Mouse (Mus musculus): ENCODE data around the gene Lcat.

Lcat gene

DNA sequence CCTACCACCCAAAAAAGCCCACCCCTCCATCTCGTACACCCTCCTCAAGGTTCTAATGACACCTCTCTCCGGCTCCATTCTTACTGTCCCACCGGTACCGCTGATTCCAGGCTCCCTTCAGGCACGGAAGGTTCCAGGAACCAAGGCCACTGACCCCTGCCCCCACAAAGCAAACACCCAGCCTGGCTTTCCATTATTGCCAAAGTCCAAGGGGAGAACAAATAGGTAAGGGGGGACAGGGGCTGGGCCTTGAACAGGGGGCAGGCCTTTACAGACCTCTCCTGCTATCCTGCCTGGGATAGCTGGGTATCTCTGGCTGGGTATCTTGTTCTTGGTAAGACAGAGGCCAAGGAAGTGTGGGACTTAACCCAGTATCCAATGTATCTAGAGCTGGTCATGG is 640 bp downstream of the Lcat start:
- DNase-seq (ENCODE audit: low spot score): no peak

DNA sequence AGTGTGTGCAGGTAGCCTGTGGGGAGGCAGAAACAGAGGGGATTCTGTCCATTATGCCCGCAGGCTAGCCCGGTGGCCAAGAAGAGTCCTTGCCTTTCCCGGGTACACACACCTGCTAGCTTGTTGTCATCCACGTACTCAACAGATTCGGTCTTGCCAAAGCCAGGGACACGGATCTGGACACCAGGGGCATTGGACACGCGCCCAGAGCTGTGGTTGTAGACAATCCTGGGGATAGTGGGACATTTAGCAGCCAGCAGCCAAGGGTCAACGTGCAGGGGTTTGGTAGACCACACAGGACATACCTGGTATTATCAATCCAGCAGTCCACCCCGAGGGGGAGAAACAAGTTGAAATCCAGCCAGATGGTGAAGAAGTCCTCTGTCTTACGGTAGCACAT is 1.2 kb downstream of the Lcat start:
- no peak for DNase-seq (ENCODE audit: low spot score)

DNA sequence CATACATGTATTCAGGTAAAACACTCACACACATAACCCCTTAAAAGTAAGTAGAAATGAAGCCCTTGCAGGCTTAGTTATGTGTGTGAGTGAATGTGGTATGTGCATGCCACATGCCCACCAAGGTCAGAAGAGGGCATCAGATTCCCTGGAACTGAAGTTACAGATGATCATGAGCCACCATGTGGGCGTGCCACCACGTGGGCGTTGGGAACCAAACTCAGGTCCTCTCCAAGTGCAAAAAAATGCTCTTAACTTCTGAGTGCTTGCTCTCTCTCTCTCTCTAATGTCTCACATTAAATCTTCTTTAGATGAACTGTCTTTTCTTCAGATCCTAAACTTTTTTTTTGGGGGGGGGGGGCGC is 4.9 kb downstream of the Lcat start, which contains the start of gene Psmb10:
Gene Psmb10 (minus strand): TSS at position 139 of the 364 bp plus-strand sequence.
- peak; percentile 68 for DNase-seq (ENCODE audit: low spot score)

DNA sequence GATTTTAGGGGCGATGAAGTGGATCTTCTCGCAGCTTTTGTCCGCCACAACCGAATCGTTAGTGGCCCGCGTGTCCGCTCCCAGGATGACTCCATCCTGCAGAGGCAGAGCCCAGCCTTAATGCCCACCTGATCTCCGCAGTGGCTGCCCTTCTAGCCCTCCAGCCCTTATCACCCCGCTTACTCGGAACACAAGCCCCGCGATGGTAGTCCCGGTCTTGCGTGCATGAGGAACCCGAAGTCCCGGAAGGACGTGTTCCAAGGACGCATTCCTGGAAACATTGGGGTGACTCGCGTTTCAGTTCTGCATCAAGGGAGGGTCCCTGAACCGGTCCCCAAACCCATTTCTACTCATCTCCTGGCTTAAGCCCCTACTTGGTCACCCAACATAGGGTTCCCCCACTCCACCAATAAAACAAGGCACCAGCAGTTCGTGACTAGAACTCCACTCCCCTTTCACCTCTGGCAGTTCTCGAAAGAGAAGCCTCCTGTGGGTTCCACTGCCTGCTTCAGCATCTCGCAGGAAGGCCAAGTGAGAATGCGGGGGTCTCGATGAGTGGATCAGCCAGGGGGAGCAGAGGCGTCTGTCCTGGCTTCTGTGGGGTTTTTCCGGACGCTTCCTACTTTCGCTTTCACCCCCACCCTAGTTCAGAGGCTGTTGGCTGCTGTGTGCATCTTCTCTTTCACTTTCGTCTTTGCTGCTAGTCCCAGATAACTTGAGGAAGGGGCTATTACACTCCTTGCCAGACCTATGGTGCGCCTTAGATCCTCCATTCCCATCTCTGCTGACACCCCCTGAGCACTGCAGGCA is 5.5 kb downstream of the Lcat start:
- DNase-seq (ENCODE audit: low spot score): peak; percentile 43

DNA sequence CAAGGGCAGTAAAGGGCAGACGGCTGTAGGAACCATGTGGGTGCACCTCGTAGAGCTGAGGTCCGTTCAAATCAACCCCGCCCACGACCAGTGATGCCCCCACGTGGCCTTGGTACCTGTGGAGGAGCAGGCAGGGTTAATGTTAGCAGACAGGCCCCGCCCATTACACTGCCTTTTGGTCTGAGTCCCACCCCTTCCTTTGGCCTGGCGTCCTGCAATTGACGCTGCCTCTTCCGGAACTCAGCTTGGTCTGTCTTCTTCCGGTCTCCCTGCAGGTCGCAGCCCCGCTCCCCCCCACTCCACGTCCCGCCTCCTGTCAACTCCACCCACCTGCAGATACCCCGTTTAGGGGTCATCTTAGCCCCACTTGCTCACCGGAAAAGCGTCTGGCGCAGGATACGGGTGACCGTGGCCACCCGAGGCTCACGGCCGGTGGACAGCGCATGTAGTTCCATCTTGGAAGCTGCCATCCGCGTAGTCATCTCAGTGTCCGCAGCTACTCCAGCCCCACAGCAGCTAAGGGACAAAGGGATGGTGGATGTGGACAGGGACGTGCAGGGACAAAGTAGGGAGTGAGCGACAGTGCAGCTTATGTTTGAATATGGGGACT is 6.2 kb downstream of the Lcat start:
- peak; percentile 81 for DNase-seq (ENCODE audit: low spot score)

DNA sequence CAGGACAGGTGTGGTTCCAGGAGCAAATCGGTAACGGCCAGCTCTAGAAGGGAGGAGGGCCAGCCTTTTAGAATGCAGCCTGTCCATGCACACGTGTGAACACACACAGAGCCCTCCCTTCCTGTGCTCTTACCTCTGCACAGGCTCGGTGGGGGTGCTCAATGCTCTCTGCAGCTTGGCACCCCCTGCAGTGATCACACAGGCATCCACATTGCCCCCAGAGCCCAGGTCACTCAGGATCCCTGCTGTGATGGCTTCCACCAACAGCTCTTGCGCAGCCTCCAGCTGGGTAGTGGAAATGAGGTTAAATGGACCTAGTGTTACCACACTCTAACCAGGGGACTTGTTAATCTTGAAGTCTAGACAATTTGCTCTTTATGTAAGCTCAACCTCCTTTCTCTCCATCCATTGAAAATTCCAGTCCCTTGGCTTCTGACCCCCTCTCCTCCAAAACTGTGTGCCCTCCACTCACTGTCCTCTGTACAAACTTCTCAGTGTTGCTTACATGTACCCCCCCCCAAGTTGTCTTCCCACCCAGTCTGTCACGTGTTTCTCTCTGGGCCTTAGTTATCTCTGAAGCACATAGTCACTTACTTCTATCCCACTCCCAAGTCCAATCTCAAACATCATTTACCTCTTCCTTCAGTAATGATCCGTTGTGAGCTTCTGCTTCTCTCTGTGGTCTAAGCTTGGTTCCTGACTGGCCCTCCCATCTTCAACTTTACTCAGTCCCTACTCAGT is 7.1 kb downstream of the Lcat start:
- DNase-seq (ENCODE audit: low spot score): no peak

DNA sequence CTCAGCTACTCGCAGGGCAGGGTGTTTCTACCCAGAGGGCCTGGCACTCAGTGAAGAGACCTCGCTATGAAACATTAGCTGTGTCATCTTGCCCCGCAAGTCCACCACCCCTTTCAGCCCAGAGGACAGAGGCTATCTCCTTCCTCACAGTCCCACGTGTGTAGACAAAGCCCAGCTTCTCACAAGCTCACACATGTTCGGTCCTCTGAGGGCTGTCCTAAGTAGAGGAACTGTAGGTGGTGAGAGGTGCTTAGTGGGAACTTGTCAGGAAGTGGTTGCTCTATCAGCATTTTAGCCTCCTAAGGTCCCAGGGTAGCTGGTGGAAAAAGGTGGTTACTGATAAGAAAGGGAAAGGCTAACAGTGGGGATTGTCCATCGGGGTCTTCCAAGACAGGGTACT is 8.1 kb downstream of the Lcat start:
- DNase-seq (ENCODE audit: low spot score): peak; percentile 23

GRCm38 (mm10) chr8:105933762-105934161 is 9.4 kb downstream of the Lcat start, which contains the start of gene Ctrl:
Gene Ctrl (minus strand): TSS chr8:105933862.
- DNase-seq (ENCODE audit: low spot score): no peak

GRCm38 (mm10) chr8:105932525-105932924 is 10.7 kb downstream of the Lcat start:
- no peak for DNase-seq (ENCODE audit: low spot score)

DNA sequence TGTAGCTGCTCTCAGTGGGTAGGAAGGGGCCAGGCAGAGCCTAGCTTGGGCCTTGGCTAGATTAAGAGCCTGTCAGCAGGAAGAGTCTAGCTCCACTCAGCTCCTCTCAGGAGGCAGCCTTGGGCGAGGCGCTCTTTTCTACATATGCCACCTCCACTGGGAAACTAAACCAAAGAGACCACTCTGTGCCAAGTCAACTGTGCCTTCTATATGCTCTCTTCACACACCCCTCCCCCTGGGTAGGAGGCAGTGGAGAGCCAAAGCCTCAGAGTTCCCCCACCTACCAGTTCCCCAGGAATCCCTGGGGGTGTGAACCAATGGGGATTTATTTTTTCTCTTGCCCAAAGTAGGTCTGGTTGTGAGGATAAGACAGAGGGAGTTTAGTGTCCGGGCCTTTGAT is 11.9 kb downstream of the Lcat start:
- no peak for DNase-seq (ENCODE audit: low spot score)

DNA sequence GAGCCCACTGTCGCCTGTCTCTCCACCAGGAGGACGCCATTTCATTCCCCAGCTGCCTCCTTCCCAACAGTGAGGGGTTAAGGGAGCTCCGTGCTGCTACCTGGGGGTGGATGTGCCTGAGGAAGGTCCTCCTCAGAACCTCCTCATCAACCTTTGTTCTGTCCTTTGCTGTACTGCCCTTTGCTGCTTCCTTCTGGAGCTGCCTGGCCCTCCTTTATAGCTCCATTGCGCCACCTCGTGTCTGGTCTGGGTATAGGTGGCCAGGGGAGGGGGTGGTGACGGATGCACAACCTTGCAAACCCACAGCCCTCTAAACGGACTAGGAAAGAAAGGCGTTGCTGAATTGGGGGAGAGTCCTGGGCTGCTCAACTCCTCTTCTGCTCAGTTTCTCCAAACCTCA is 12.6 kb downstream of the Lcat start:
- peak; percentile 69 for DNase-seq (ENCODE audit: low spot score)

GRCm38 (mm10) chr8:105925123-105925522 is 18.1 kb downstream of the Lcat start:
- DNase-seq (ENCODE audit: low spot score): no peak

DNA sequence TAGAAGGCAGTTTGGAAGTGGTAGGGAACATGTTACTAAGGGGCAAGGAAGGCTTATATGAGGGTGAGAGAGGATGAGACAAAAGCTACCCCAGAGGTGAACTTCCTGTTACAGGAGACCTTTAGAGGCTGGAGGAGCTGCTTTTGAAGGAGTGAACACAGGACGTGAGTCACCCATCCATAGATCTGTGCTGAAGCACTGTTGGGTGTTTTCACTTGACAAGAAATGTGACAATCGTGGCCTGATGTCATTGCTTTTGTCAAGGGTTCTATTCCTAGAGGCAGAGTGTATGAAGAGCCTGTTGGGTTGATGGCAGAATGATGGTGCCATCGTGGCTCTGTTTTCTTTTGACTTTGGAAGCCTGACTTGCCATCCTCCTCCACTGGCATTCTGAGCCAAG is 23.8 kb downstream of the Lcat start:
- DNase-seq (ENCODE audit: low spot score): no peak

DNA sequence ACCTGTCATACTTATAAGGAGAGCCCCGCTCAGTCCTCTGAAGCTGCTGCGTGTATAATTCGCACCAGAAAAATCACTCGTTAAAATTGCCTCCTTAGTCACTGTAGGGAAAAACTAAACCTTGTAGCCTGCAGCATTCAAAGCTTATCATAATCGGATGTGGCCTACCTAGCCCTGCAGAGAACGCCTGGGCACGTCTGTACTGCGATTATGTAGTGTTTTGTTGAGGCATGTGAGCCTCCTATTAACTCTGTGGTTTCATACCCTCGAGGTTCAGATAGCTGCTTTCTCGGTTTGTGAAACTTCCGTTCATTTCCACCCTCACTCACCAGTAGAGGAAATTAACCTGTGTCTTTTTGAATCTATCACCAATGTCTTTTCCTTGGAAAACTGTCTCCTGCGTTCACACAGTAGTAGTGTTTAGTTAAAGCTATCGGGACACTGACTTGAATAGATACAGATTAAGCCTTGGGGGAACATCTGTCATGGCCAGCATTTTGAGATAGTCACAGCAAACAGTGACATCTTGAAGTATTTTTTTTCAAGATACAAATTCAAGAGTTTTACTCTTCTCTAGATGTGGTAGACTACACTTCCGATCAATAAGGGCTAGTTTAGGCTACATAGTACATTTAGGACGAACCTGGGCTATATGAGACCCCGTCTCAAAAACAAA is 42.1 kb downstream of the Lcat start:
- DNase-seq (ENCODE audit: low spot score): peak; percentile 59

DNA sequence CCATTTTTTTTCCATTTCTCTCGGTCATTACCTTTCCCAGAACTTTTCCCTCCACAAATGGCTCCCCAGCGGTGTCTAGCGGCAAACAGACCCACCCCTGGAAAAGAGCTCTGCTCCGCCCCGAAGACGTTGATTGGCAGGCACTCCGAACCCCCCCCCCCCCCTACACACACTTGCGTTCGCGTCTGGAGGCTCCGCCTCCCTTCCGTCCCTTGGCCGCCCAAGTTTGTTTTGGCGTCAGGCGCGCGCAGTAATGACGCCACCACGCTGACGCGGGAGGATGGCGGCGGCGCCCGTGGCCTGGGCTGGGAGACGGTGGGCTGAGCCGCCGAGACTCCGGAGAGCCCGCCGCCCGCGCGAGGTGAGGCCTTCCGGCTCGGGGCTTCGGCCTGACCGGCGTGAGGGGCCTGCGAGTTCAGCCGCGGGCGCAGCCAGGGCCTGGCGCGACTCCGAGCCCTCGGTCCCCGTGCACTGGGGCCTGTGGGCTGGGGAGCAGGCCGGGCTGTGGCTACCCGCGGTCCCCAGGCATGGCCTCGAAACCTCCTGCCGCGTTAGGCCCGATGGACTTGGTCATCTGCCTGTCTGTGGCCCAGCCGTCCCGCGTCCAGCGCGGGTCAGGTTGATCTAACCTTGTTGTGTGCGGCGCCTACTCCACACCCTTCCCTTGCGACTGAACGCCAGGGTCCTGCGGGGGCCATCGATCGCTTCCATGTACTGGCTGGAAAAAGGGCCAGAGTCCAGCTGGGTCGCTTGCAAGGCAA is 42.8 kb downstream of the Lcat start, which contains the start of gene Pskh1:
Gene Pskh1 (plus strand): TSS at position 262 of the 761 bp plus-strand sequence.
- DNase-seq (ENCODE audit: low spot score): peak; percentile 88

- DNase-seq (ENCODE audit: low spot score): no peak
Observed at GRCm38 (mm10) chr8:105897801-105898480, 45.2 kb downstream of the Lcat start.

GRCm38 (mm10) chr8:105893339-105893738 is 49.8 kb downstream of the Lcat start, which contains the start of gene Nrn1l:
Gene Nrn1l (plus strand): TSS chr8:105893567.
- DNase-seq (ENCODE audit: low spot score): no peak

DNA sequence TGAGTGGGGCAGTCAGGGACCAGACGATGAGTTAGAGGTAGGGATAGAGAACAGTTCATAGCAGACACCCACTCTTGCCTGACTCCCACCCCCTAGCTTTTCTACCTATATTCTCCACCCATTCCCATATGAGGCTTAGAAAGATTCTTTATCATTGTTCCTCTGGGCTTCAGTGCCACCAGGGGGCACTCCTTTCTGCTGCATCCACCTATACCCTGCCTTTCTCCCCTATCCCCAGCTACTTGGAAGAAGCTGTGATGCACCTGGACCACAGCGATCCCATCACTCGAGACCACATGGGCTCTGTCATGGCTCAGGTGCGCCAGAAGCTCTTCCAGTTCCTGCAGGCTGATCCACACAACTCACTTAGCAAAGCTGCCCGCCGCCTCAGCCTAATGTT is 50.8 kb downstream of the Lcat start:
- no peak for DNase-seq (ENCODE audit: low spot score)

DNA sequence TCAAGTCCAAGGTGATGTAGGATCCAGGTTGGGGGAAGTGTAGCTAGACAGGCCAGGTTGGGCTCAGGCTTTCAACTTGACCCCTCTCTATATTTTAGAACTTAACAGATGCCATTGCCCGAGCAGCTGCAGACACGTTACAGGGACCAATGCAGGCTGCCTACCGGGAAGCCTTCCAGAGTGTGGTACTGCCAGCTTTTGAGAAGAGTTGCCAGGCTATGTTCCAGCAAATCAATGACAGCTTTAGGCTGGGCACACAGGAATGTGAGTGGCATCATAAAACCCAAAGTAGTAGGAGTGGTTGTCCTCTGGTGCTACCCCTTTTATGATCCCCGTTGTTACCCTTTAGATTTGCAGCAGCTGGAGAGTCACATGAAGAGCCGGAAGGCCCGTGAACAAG is 52.3 kb downstream of the Lcat start:
- DNase-seq (ENCODE audit: low spot score): no peak

DNA sequence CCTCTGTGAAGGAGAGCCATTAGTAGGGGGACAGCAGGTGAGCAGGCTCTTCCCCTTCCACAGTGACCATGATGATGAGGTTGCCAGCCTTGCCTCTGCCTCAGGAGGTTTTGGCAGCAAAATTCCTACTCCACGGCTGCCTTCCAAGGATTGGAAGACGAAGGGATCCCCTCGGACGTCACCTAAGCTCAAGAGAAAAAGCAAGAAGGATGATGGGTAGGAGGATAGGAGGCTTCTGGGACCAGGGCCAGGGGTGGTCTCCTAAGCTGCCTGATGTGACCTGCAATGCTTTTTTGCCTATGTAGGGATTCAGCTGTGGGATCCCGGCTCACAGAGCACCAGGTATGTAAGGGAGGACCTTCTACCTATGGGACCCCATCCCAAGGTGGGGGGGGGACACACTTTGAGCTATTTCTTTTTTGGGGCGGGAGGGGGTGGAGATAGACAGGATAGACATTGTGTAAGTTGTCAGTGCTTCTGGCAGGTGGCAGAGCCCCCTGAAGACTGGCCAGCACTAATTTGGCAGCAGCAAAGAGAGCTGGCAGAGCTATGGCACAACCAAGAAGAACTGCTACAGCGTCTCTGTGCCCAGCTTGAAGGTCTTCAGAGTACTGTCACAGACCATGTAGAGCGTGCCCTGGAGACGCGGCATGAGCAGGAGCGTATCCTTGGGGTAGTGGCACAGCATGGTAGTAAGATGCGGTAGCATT is 53.3 kb downstream of the Lcat start:
- no peak for DNase-seq (ENCODE audit: low spot score)

Data from c-Kit-positive CD71-positive TER-119-positive erythroid progenitor cells, embryonic 14.5 days (primary cell).